Mouse (Mus musculus) forebrain, embryonic 14.5 days (tissue): ENCODE results near the gene Etv4. TPM values are rescaled to one million over a fixed set of nuclear protein-coding genes. Genes with fewer than 3 reads are reported as not detected.

Experiments used
- ATAC-seq: fragments of 200-750 bp; cut with Nextera tagmentation; 2 replicates; pipeline ENCODE4 v1.8.0; 2017; ENCODE audit warnings: mild to moderate bottlenecking, moderate library complexity
- DNase-seq: peaks from one replicate; pipeline ENCODE4 v3.0.0-alpha.2; 2015; ENCODE audit warnings: low spot score
- H3K27ac ChIP-seq: fragments of 300-500 bp; sonication (generic); 2 replicates; pipeline ENCODE4 v1.5.1; 2014; ENCODE audit warnings: low read depth, mild to moderate bottlenecking, control low read depth, low read length, moderate library complexity
- H3K27me3 ChIP-seq: fragments of 300-500 bp; sonication (generic); replicated peaks from 2 replicates; pipeline ENCODE4 v1.6.1; 2014; ENCODE audit warnings: low read length, control low read depth, mixed read lengths; ENCODE audit not compliant: control insufficient read depth, insufficient read depth
- H3K36me3 ChIP-seq: fragments of 300-500 bp; sonication (generic); 2 replicates; pipeline ENCODE4 v1.6.1; 2014; ENCODE audit warnings: low read length, control low read depth; ENCODE audit not compliant: control insufficient read depth, insufficient read depth
- H3K4me1 ChIP-seq: fragments of 300-500 bp; sonication (generic); 2 replicates; pipeline ENCODE4 v1.6.1; 2014; ENCODE audit warnings: antibody characterized with exemption, low read length, control low read depth; ENCODE audit not compliant: control insufficient read depth, insufficient read depth
- H3K4me2 ChIP-seq: fragments of 300-500 bp; sonication (generic); 2 replicates; pipeline ENCODE4 v1.6.1; 2014; ENCODE audit warnings: mild to moderate bottlenecking, control low read depth, low read length
- H3K4me3 ChIP-seq: fragments of 300-500 bp; sonication (generic); 2 replicates; pipeline ENCODE4 v1.5.1; 2014; ENCODE audit warnings: low read depth, low read length, control low read depth
- H3K9ac ChIP-seq: fragments of 300-500 bp; sonication (generic); 2 replicates; pipeline ENCODE4 v1.6.1; 2014; ENCODE audit warnings: mild to moderate bottlenecking, low read length, control low read depth, moderate library complexity
- H3K9me3 ChIP-seq: fragments of 300-500 bp; sonication (generic); replicated peaks from 2 replicates; pipeline ENCODE4 v1.6.1; 2016; ENCODE audit warnings: low read length, control low read depth, mixed read lengths; ENCODE audit not compliant: control insufficient read depth
- WGBS: fragments of 180-500 bp; shearing (Covaris S2); extraction: QIAGEN DNeasy Blood & Tissue Kit; methylation state at CpG from one replicate; pipeline ENCODE4 v1.1.7; 2014; 5-methylcytosine and 5-hydroxymethylcytosine counted together
- polyA plus RNA-seq: library from polyadenylated mRNA; unstranded; fragments of >200 nt; fragmentation: Nextera tagmentation; extraction: Ambion mirVana; gene quantifications from 2 replicates; pipeline ENCODE4 v1.2.1, GENCODE M21; 2014

Gene Etv4
- polyA plus RNA-seq, 1 experiment from 2014 or later: 4.5 TPM

DNA sequence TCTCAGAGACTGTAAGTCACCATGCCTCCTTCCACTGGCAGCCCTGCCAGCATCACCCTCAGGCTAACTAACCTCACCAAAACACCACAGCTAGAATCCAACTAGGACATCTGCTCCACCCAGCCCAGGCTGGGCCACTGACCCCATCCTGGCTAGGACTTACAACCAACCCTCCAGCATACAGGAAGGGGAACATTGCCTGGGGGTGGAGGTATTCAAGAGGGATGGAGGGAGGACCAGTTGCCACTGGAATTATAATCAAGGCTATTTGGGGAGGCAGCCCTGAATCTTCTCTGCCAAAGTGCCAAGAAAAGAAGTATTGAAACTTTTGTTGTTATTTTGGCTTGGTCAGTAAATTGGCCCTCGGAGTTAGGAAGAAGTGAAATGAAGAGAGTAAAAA lies 2.0 kb downstream of the Etv4 start:
- no peak overlapping the region for H3K4me3 ChIP-seq
- H3K4me1 ChIP-seq: peaks cover 7% of the 10 kb centered on the region
- no peak overlapping the region; the same call in 1 of the 2 replicates for H3K4me2 ChIP-seq
- WGBS: 46% methylated on average over 1 of the region's 1 CpGs
- no peak for ATAC-seq
- H3K27me3 ChIP-seq: peaks cover 55% of the 10 kb centered on the region
- H3K27ac ChIP-seq: no peak overlapping the region
- no peaks in the 10 kb centered on the region for H3K36me3 ChIP-seq
- no peaks in the 10 kb centered on the region for H3K9me3 ChIP-seq
- DNase-seq: peak; percentile 11
- no peak overlapping the region for H3K9ac ChIP-seq

GRCm38 (mm10) chr11:101776846-101777245 lies 8.3 kb downstream of the Etv4 start:
- H3K27ac ChIP-seq: no peak overlapping the region
- 75% methylated on average over 4 of the region's 4 CpGs for WGBS
- DNase-seq (no peak), ATAC-seq (no peak)
- no peak overlapping the region for H3K9ac ChIP-seq
- peaks cover 13% of the 10 kb centered on the region; the same call in 1 of the 2 replicates for H3K27me3 ChIP-seq
- no peaks in the 10 kb centered on the region for H3K36me3 ChIP-seq
- H3K4me3 ChIP-seq: no peak overlapping the region
- H3K4me2 ChIP-seq: no peak overlapping the region
- no peaks in the 10 kb centered on the region for H3K9me3 ChIP-seq
- peaks cover 3% of the 10 kb centered on the region; the same call in 1 of the 2 replicates for H3K4me1 ChIP-seq

- ATAC-seq (peak; percentile 57), DNase-seq (peak; percentile 78)
- H3K27me3 ChIP-seq: peaks cover 8% of the 10 kb centered on the region; the same call in 1 of the 2 replicates
- no peaks in the 10 kb centered on the region for H3K9me3 ChIP-seq
- no peak overlapping the region for H3K9ac ChIP-seq
- H3K36me3 ChIP-seq: peaks cover 22% of the 10 kb centered on the region
- H3K4me1 ChIP-seq: peaks cover 3% of the 10 kb centered on the region; the same call in 1 of the 2 replicates
- under 1% methylated on average over 16 of the region's 16 CpGs for WGBS
- H3K4me3 ChIP-seq: no peak overlapping the region
- H3K27ac ChIP-seq: no peak overlapping the region
- peak overlapping the region; percentile 37 for H3K4me2 ChIP-seq
Observed at GRCm38 (mm10) chr11:101772449-101772848, 12.7 kb downstream of the Etv4 start.

- Histone ChIP-seq H3K4me2 (0 out of 2 replicates have a peak overlapping the region, but pooled peaks have one; percentile 37), H3K4me1 (peaks cover 3% of the 10 kb centered on the region; the same call in 1 of the 2 replicates), H3K36me3 (peaks cover 26% of the 10 kb centered on the region), H3K27ac (no peak overlapping the region), H3K9ac (no peak overlapping the region), H3K4me3 (no peak overlapping the region), H3K27me3 (peaks cover 8% of the 10 kb centered on the region; the same call in 1 of the 2 replicates), H3K9me3 (no peaks in the 10 kb centered on the region)
- DNase-seq (no peak), ATAC-seq (no peak)
- WGBS: 3% methylated on average over 5 of the region's 5 CpGs
Observed at GRCm38 (mm10) chr11:101772027-101772426, 13.1 kb downstream of the Etv4 start.

DNA sequence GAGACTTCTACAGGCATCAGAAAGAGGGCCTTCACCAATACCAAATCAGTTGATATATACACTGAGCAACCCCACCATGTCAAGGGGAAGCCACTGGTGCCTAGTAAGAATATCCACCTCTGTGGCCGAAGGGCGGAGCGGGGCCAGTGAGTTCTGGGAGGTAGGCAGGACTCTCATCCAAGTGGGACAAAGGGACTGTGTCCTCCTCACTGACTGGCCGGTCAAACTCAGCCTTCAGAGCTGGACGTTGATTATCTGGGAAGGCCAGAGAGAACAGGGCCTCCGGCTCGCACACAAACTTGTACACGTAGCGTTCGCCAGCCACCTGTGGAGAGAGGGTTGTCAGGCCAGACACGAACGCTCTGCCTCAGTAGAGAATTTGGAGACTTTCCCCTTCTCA lies 14.9 kb downstream of the Etv4 start:
- 90% methylated on average over 12 of the region's 12 CpGs for WGBS

GRCm38 (mm10) chr11:101768721-101769120 lies 16.4 kb downstream of the Etv4 start:
- peaks cover 57% of the 10 kb centered on the region for H3K36me3 ChIP-seq
- H3K4me3 ChIP-seq: no peak overlapping the region
- 96% methylated on average over 6 of the region's 6 CpGs for WGBS
- no peak overlapping the region for H3K27ac ChIP-seq
- H3K9me3 ChIP-seq: no peaks in the 10 kb centered on the region
- H3K4me1 ChIP-seq: peaks cover 3% of the 10 kb centered on the region; the same call in 1 of the 2 replicates
- H3K9ac ChIP-seq: no peak overlapping the region
- no peak for ATAC-seq
- no peak for DNase-seq
- H3K27me3 ChIP-seq: peaks cover 5% of the 10 kb centered on the region; the same call in 1 of the 2 replicates
- no peak overlapping the region for H3K4me2 ChIP-seq

More for the DNA sequence above, 14.9 kb downstream of the Etv4 start:
- H3K4me2 ChIP-seq: no peak overlapping the region
- ATAC-seq (no peak), DNase-seq (no peak)
- H3K4me3 ChIP-seq: no peak overlapping the region
- peaks cover 44% of the 10 kb centered on the region for H3K36me3 ChIP-seq
- no peak overlapping the region for H3K27ac ChIP-seq
- peaks cover 3% of the 10 kb centered on the region; the same call in 1 of the 2 replicates for H3K4me1 ChIP-seq
- no peaks in the 10 kb centered on the region for H3K9me3 ChIP-seq
- H3K9ac ChIP-seq: no peak overlapping the region
- H3K27me3 ChIP-seq: peaks cover 8% of the 10 kb centered on the region; the same call in 1 of the 2 replicates

- ATAC-seq (no peak), DNase-seq (no peak)
- Histone ChIP-seq H3K9ac (no peak overlapping the region), H3K4me1 (peaks cover 1% of the 10 kb centered on the region; the same call in 1 of the 2 replicates), H3K4me3 (no peak overlapping the region), H3K27ac (no peak overlapping the region), H3K27me3 (no peaks in the 10 kb centered on the region), H3K36me3 (peaks cover 68% of the 10 kb centered on the region), H3K9me3 (no peaks in the 10 kb centered on the region), H3K4me2 (no peak overlapping the region)
- 67% methylated on average over 5 of the region's 5 CpGs for WGBS
Observed at GRCm38 (mm10) chr11:101767326-101767725, 17.8 kb downstream of the Etv4 start.

DNA sequence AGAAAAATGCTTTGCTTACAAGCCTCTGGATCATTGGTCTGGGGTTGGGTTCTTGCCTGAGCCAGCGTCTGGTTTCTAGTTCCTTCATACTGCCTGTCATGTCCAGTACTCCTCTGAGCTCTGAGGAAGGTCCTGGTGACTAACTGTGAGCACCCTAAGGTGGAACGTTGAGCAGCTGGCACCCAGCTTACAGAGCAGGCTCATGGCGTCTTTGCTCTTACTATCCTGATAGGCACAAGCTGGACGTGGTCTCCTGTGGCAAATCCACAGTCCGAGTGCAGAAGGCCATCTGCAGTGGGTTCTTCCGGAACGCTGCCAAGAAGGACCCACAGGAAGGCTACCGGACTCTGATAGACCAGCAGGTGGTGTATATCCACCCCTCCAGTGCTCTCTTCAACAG lies 20.6 kb downstream of the Etv4 start:
- ATAC-seq (no peak), DNase-seq (no peak)
- Histone ChIP-seq H3K4me3 (no peak overlapping the region), H3K27me3 (no peaks in the 10 kb centered on the region), H3K9ac (no peak overlapping the region), H3K27ac (no peak overlapping the region), H3K4me1 (no peaks in the 10 kb centered on the region), H3K4me2 (no peak overlapping the region), H3K36me3 (peaks cover 89% of the 10 kb centered on the region), H3K9me3 (no peaks in the 10 kb centered on the region)
- 94% methylated on average over 8 of the region's 8 CpGs for whole genome bisulfite sequencing

- peaks cover 89% of the 10 kb centered on the region for H3K36me3 ChIP-seq
- ATAC-seq: no peak
Observed at GRCm38 (mm10) chr11:101763723-101764122, 21.4 kb downstream of the Etv4 start.

More at GRCm38 (mm10) chr11:101763723-101764122, 21.4 kb downstream of the Etv4 start:
- WGBS: 60% methylated on average over 7 of the region's 7 CpGs
- Histone ChIP-seq H3K4me2 (no peak overlapping the region), H3K27ac (no peak overlapping the region), H3K4me1 (no peaks in the 10 kb centered on the region), H3K27me3 (no peaks in the 10 kb centered on the region), H3K9ac (no peak overlapping the region), H3K4me3 (no peak overlapping the region), H3K9me3 (no peaks in the 10 kb centered on the region)
- DNase-seq: peak; percentile 84
